Mouse (Mus musculus) adrenal gland, postnatal 0 days (tissue): ENCODE measurements around the gene Ambp. TPM values are rescaled to one million over a fixed set of nuclear protein-coding genes. Genes with fewer than 3 reads are reported as not detected.

Source experiments
- polyA plus RNA-seq: library from polyadenylated mRNA; unstranded; fragments of >200 nt; fragmentation: Nextera tagmentation; extraction: Ambion mirVana; gene quantifications from 2 replicates; pipeline ENCODE4 v1.2.1, GENCODE M21; 2015

The Ambp gene
- 43.0 and 62.1 TPM in 2 replicates for polyA plus RNA-seq

GRCm38 (mm10) chr4:63154699-63155098 is at the start of gene Ambp:
Gene Ambp (minus strand): TSS chr4:63154799.

GRCm38 (mm10) chr4:63171969-63172685 is 17.5 kb upstream of the Ambp start, which contains the start of gene Kif12:
Gene Kif12 (minus strand): TSS chr4:63172131.

Other genes with a start within 250 kb of the Ambp start
- gene Zfp618, start 189.2 kb downstream of the Ambp start, polyA plus RNA-seq, result 6.9 and 14.6 TPM in 2 replicates
- 0.90 and 2.0 TPM in 2 replicates for gene Kif12, start 17.3 kb upstream of the Ambp start, polyA plus RNA-seq
- gene Col27a1, start 59.2 kb upstream of the Ambp start, polyA plus RNA-seq, result 3.8 and 5.2 TPM in 2 replicates
- gene Orm1, start 189.8 kb upstream of the Ambp start, polyA plus RNA-seq, result 1.1 and 2.3 TPM in 2 replicates
- gene Orm3, start 201.4 kb upstream of the Ambp start, polyA plus RNA-seq, result 0.17 and 0.95 TPM in 2 replicates
- gene Orm2, start 207.7 kb upstream of the Ambp start, polyA plus RNA-seq, result 0.18 TPM in 1 of 2 replicates, not detected in the other
- 2.3 and 3.5 TPM in 2 replicates for gene Akna, start 248.6 kb upstream of the Ambp start, polyA plus RNA-seq